Mouse (Mus musculus): ENCODE measurements around the gene Arhgap32.
"Not testable (repeated sequence)": the region's sequence is repeated elsewhere in the genome, so short reads cannot be mapped to it uniquely, and the experiment has no call there.

Gene Arhgap32

DNA sequence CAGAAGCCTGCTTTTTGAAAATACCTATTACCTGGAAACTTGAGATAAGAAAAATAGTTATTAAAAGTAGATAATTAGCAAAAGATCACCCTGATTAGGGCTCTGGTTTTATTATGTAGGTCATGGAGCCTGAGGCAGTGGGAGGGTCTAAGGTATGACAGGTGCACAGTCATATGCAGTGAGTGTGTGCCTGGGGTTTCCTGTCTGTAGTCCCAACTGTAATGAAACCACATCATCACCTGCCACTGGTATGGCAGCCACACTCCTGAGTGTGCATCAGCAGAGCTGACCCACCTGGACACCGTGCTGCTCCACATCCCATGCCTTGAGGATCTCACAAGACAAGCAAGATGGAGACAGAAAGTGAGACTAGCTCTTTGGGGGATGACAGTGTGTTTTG lies at the start of gene Arhgap32:
Gene Arhgap32, plus strand, starts transcription at position 351 of the 400 bp plus-strand sequence.
- CTCF ChIA-PET, result no interaction called here

DNA sequence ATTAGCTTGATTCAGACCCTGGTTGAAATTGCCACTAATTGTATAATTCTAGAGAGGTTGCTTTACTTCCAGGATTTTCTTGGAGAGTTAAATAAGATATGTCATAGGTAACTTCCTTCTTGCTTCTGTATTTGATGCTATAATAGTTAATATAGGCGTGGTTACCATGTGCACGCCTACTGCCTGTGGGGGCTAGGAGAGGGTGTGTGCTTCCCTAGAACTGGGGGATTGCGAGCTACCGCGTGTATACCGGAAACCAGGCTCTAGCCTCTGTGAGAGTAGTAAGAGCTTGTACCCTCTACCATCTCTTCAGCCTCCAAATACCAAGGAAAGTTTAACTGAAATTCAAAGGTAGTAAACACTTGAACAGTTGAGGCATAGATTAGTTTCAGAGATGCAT lies 43.2 kb upstream of the Arhgap32 start:
- CTCF ChIA-PET, result no interaction called here

DNA sequence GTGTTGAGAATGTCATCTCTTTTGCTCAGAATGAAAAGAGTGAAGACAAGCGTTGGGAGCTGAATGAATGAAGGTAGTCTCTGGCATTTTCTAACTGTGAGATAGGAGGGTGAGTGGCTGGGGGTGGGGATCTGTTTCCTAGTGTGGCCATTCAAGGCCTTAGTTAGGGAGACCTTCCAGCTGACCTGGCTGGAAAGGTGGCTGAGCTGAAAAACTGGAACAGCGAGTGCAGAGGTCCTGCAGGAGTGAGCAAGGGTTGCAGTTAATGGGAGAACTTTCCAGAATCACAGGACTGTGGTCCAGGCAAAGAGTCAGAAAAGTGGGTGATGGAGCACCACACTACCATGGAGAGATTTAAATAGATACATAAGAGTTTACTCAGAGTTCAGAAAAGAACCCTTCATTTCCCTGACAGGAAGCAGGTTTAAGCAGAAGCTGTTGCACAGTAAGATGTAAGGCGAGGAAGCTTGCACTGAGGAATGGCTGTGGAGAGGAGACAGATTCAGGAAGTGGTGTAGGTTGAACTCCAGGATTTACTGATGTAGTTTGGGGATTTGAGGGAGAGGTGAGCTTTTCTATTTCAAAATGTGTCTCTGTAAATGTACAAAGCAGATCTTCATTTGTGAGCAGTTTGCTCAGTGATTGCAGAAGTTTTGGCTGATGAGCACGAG lies 27.7 kb upstream of the Arhgap32 start:
- CTCF ChIA-PET, result interaction anchor here (0.6 kb wide), 1 partner anchor 242 kb away, joined by 7 read pairs; no protein-coding TSS in a partner anchor

DNA sequence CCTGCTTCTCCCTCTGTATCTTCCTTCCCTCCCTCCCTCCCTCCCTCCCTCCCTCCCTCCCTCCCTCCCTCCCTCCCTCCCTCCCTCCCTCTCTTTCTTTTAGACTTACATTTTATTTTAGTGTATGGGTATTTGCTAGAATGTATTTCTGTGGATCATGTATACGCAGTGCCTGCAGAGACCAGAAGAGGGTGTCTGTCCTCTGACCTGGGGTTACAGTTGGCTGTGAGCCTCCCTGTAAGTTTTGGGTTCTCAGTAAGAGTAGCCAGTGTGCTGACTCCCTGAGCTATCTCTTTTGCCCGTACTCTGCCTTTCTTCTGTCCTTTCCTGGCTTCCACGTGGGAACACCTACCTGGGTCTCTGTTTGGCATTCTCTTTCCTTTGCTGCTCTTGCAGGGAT lies 27.1 kb upstream of the Arhgap32 start:
- CTCF ChIA-PET, result no interaction called here

DNA sequence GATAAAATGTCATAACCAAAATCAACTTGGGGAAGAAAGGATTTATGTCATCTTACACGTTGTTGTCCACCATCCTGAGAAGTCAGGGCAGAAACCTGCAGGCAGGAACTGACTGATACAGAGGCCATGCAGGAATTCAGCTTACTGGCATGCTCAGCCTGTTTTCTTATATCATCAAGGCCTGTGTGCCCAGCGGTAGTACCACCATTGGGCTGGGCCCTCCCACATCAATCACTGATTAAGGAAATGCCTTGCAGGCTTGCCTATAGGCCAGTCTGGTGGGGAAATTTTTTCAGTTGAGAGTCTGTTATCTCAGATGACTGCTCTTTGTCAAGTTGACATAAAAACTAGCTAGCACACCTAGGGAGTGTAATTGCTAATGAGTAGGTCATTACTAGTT lies 22.5 kb upstream of the Arhgap32 start:
- CTCF ChIA-PET, result no interaction called here

DNA sequence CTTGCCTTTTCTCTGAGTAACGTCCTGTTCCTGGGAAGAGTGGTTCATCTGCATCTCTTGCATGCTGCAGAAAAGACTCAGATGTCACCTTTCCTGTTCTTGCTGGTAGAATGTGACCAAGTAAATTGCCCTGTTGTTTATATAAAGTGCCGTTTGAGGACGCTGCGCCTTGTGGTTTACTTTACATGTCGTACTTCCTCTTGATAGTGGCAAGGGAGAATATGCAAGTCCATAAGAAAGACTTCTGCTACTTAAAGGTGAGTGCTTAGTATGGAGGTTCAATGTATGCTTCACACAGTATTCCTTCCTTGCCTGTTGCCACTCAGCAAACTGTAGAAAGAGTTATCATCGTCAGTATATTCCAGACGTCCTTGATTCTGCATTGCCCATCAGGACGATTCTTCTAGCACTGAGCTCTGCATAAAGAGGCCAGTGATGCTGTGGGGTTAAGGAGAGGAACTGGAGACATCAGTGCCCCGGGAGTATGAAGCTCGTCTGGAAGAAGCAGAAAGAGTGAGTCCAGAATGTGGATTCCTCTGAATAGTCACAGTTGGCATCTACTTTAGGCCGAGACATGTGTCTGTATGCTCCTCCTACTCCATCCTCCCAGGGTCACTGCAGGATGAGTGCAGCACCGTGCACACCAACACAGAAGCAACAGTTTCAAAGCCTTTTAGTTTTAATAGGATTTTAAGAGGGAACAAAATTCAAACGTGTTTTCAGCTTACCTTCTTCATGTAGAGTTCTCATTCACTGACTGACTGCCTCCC lies 21.4 kb upstream of the Arhgap32 start:
- CTCF ChIA-PET, result no interaction called here

DNA sequence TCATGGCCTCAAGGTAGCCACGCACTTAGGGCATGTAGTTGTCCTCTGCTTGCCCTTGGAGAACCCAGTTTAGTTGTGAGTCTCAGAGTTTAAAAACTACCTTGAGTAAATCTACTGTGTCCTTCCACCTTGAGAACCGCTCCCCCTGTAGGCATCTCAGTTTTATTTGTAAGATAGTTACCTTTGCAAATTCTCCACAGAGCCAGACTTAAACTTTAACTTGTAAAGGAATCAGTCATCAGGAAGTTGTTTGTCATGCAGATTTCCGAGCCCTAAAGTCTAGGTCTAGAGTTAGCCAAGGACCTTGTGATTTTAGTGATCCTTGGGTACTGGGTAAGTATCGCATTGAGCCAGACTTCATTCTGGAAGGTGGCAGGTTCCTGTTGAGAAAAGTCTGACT lies 20.4 kb upstream of the Arhgap32 start:
- CTCF ChIA-PET, result no interaction called here

DNA sequence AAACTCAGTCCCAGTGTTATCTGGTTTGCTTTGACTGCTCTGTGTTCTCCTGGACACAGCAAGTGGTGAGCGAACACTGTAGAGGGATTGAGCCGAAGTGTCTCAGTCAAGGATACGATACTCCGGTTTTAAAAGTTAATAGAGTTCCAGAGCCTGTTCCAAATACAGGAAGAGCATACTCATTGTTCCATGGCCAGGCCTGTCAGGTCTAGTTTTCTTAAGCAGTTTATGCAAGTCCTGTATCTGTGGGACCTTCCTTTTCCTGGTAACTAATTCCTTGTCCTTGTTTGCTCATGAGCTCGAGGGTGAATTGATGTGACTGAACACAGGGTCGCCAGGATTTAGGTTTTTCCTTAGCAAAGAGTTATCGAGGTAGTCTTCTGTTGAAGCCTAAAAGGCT lies 19.4 kb upstream of the Arhgap32 start:
- CTCF ChIA-PET, result no interaction called here

DNA sequence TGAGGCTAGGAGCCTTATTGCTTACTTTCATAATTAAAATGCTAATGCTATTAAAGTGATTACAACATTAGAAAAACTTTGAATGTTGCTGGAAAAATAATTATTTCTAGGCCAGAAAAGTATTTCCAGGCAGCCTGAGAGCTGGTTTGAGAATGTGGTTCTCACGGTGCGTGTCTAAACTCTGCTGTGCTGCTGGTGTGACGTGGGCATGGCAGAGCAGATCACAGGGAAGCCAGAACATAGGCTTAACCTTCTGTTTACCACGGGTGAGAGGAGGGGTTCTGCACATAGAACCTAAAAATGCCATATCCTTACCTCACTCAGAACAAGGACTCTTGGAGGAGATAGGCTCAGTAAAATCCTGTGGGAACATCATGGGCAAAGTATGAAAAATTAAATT lies 18.8 kb upstream of the Arhgap32 start:
- CTCF ChIA-PET, result no interaction called here

DNA sequence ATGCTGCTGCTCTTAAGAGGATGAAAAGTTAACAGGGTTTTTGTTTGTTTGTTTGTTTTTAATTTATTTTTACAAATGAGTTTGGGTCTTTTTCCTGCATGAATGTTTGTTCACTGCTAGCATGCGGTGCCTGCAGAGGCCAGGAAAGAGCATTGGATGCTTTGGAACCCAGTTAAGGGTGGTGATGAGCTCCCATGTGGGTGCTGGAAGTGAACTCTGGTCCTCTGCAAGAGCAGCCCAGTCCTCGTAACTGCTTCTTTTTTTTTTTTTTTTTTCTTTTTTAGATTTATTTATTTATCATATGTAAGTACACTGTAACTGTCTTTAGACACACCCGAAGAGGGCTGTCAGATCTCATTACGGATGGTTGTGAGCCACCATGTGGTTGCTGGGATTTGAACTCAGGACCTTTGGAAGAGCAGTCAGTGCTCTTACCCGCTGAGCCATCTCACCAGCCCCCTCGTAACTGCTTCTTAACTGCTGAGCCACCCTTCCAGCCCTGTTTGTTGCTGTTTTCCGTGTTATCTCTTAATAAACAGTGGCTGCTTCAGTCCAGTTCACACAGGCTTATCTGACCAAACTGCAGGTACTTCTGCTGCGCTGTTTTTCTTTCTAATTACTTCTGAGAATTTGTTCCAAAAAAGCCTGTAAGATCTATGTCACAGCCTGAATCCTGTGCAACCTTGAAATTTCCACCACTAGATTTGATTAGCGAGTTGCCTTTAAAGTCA lies 17.3 kb upstream of the Arhgap32 start:
- CTCF ChIA-PET, result no interaction called here

DNA sequence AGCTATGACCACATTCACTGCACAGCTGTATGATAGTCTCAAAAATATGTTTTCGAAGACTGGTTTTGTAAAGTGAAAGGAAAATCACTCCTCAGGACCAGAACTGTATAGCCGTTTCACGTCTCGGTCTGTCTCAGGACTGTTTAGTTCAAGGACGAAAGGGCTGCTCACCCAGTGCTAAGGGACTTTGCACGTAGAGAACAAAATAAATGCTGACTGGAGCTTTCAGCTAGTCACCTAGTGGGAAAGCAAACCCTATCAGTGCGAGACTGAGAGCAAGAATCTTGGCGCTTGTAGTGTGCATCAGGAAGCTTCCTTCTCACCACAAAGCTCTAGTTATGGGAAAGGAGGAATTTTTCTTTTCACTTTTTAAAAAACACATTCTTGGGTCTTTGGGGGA lies 15.4 kb upstream of the Arhgap32 start:
- CTCF ChIA-PET, result no interaction called here

DNA sequence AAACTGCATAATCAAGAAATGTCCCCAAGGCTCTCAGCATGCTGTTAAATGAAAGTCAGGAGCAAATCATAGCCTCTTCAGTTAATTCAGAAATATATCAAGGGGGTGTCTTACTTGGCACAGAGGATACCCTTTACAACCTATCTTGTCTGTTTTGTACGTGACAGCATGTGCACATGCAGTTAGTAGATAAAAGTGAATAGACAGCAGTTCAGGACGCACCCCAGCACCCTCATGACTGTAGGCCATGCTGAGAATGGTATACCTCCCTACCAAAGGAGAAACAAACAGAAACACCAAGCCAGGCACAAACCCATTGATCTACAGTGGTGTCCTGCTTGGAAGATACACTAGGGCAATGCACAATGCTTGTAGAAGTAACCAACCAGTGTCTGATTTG lies 14.4 kb upstream of the Arhgap32 start:
- CTCF ChIA-PET, result no interaction called here

DNA sequence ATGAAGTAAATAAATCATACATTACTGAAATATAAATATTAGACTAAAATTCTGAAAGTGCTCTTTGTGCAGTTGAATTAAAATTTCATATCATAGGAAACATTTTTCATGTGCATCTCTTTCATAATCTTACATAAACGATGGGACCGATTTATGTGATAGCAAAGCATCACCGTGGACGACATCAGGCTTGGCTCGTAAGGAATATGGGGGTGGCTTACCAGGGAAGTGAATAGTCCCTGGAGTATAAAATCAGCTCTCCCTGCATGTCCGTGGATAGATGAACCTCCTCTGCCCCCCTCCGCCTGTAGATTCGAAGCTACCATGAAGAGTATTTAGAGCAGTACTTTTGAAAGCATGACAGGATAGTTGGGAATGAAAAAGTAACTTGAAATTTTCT lies 11.3 kb upstream of the Arhgap32 start:
- CTCF ChIA-PET, result no interaction called here

DNA sequence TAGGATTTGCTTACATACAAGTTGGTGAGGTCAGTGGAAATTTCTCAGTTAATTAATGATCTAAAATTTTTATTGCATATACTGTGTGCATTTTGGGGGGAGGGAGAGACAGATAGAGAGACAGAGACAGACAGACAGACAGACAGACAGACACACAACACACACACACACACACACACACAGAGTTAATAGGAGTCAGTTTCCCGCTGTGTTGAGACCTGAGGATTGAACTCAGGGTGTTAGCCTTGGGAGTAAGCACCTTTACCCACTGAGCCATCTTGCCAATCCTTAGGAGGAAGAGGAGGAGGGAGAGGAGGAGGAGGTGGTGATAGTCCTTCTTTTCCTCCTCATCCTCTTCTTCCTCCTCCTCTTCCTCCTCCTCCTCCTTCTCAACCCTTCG lies 5.6 kb upstream of the Arhgap32 start:
- CTCF ChIA-PET, result no interaction called here

DNA sequence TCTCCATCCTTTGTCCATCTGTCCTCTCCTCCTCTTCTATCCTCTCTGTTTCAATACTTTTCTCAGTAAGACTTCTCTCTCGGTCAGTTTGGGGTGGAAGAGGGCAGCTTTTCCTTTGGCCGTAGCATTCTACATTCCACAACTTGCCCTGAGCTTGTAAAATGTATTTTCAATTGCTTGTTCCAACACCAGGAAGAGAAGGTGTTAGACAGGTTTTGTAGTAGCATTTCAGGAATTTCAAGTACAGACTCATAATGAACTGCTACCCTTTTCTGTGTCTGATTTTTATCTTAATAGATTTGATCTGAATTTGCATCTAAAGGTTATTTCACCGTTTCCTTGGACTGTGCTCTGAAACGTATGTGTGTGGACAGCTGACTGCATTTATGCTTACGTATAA lies 336 bp downstream of the Arhgap32 start:
- CTCF ChIA-PET, result no interaction called here

DNA sequence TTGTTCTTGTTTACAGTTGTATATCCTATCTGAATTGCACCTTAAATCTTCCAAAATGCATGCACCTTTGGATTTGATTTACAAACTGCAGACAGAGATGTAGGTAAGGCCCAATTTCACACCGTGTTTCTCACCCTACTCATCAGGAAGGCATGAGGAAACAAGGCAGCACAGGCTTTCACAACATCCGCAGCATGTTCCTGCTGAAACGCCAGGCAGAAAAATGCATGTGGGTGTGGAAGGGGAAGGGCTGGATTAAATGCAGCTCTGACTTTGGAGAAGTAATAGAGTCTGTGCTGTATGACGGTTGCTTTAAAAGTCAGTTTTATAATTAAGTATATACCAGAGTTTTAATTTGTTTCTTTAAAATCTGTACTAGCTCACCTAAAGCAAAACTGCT lies 1.9 kb downstream of the Arhgap32 start:
- CTCF ChIA-PET, result interaction anchor here (0.6 kb wide), 1 partner anchor 31 kb away, joined by 3 read pairs; no protein-coding TSS in a partner anchor

DNA sequence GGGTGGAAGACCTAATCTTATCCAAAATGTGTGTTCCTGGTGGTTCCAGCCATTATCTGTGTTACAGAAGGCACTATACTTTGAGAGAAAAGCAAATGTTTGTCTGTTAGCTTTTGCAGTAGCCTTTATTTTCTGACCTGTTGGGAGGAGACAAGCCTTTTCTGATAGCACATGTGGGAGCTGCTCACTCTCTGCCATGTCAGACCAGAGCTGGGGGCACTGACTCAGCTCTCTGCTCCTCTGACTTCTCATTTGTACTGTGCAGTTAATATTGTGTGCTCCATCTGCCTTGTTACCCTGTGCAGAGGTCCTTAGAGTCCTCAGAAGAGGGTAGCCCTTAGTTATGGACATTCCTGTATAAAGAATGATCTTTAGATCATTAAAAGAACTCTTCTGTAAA lies 2.5 kb downstream of the Arhgap32 start:
- CTCF ChIA-PET, result no interaction called here

DNA sequence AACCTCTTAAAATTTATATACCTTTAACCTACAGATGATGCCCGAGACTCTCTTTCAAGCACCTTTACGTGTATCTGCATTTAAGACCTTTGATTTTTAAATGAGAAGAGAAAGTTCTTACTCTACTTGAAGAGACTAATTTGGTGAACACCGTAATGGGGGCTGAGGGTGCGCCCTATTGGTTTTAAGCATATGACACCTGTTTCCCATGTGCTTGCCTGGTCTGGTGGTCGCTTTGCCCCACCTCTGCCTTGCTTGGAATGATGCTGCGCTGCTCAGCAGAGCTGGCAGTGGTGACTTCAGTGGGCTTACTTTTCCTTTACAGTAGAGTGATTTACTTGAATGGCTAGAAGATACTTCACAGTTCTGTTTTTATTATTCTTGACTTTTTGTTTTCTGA lies 3.6 kb downstream of the Arhgap32 start:
- CTCF ChIA-PET, result no interaction called here

DNA sequence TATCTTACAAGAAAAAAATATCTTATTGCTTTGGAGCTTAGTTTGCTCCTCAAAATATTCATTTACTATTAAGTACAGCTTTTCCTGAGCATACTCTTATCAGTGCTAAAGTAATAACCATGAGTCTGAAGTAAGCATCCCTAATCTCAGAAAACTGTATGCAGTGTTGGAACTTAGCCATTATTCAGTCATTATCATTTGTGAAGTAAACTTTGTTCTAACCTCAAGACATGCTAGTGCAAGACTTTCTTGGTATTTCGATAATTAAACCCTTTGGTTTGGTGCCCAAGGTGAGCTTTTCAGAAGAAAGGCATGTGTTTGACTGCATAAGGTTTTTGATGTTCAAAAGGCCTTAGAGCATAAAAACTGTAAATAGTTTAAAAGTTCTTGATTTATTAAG lies 4.2 kb downstream of the Arhgap32 start:
- CTCF ChIA-PET, result no interaction called here

DNA sequence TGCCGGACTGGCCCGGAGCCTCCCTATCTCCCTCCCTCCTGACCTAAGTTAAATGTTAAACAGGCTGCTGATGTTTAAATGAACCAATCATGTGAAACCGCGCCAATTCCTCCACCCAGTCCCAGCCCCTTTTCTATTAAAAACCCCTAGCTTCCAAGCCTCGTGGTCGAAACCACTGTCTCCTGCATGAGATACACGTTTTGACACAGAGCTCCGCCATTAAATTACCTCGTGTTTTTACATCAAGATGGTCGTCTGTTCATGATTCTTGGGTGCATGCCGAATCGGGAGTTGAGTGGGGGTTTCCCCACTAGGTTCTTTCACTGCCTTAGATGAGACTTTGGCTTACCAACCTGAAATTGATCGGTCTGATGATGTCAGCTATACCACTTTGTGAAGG lies 5.3 kb downstream of the Arhgap32 start:
- CTCF ChIA-PET, result not testable (repeated sequence)

DNA sequence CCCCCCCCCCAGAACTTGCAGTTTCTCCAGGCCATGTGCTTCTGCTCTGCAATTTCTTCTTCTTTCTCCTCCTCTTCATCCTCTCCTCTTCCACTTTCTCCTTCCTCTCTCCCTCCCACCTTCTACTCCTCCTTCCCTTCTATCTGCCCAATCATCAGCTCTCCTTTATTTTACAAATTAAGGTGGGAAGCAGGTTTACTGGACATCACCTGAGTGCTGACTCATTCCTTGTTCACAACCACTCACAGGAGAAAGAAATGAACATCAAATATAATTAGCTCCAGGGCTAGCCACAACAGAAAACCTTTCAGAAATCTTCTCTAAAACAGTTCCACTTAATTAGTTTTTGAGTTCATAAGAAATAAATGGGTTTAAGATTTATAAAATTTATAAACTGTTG lies 20.3 kb downstream of the Arhgap32 start:
- CTCF ChIA-PET, result interaction anchor here (0.6 kb wide), 1 partner anchor 10 kb away, joined by 14 read pairs; no protein-coding TSS in a partner anchor

DNA sequence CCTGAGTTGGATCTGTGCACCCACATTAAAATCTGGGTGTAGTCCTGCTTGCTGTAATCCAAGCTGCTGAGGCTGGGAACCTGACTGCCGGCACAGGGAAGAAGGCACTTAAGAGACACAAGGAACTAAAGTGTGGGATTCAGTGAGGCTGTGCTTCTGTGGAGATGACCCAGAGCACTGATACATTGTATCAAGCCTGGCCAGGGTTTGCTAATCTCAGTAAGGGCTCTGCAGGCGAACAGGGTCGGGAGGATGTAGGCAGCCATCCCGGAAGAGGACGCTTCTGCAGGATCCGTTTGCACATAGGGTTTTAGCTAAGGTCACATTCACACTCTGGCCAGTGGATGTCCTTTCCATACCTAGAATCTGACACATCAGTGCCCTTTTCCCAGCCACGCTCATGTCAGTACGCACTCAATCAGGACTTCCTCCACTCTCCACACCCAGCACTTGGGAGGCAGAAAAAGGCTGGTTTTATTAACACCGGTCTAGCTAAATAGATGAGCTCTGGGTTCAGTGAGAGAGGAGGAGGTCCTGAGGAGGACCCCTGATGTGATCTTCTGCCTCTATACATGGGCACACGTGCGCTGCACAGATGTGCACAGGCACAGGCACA lies 20.9 kb downstream of the Arhgap32 start:
- CTCF ChIA-PET, result no interaction called here

All from spleen, embryonic (tissue).